Mouse (Mus musculus) heart, postnatal 0 days (tissue): ENCODE results near the gene Fxyd4. TPM values are rescaled to one million over a fixed set of nuclear protein-coding genes. Genes with fewer than 3 reads are reported as not detected.

Experiments
- ATAC-seq: fragments of 200-750 bp; cut with Nextera tagmentation; 2 replicates; pipeline ENCODE4 v1.8.0; 2017; ENCODE audit warnings: low read depth, moderate number of reproducible peaks, moderate library complexity; ENCODE audit not compliant: insufficient read depth
- DNase-seq: peaks from one replicate; pipeline ENCODE4 v3.0.0-alpha.2; 2016; ENCODE audit warnings: low spot score
- H3K27ac ChIP-seq: fragments of 300-500 bp; sonication (generic); 2 replicates; pipeline ENCODE4 v1.5.1; 2014; ENCODE audit warnings: low read depth, mild to moderate bottlenecking
- H3K27me3 ChIP-seq: fragments of 300-500 bp; sonication (generic); 2 replicates; pipeline ENCODE4 v1.6.1; 2014; ENCODE audit warnings: low read length, mixed read lengths; ENCODE audit not compliant: control insufficient read depth, insufficient read depth
- H3K36me3 ChIP-seq: fragments of 300-500 bp; sonication (generic); replicated peaks from 2 replicates; pipeline ENCODE4 v1.6.1; 2014; ENCODE audit warnings: low read length, mixed read lengths; ENCODE audit not compliant: control insufficient read depth, insufficient read depth
- H3K4me1 ChIP-seq: fragments of 300-500 bp; sonication (generic); 2 replicates; pipeline ENCODE4 v1.6.1; 2014; ENCODE audit warnings: antibody characterized with exemption; ENCODE audit not compliant: control insufficient read depth, insufficient read depth
- H3K4me2 ChIP-seq: fragments of 300-500 bp; sonication (generic); 2 replicates; pipeline ENCODE4 v1.6.1; 2014; ENCODE audit warnings: low read depth, mild to moderate bottlenecking, low read length, moderate library complexity
- H3K4me3 ChIP-seq: fragments of 300-500 bp; sonication (generic); 2 replicates; pipeline ENCODE4 v1.5.1; 2014; ENCODE audit warnings: low read depth, low read length
- H3K9ac ChIP-seq: fragments of 300-500 bp; sonication (generic); replicated peaks from 2 replicates; pipeline ENCODE4 v1.6.1; 2014; ENCODE audit warnings: low read depth, low read length, mixed read lengths
- H3K9me3 ChIP-seq: fragments of 300-500 bp; sonication (generic); replicated peaks from 2 replicates; pipeline ENCODE4 v1.6.1; 2016; ENCODE audit warnings: low read length; ENCODE audit not compliant: control insufficient read depth
- CTCF ChIP-seq: IDR thresholded peaks from 2 replicates; pipeline ENCODE4 v1.5.1; 2016; ENCODE audit warnings: antibody characterized with exemption, control low read depth, low read depth
- EP300 ChIP-seq: IDR thresholded peaks from 2 replicates; pipeline ENCODE4 v1.6.1; 2016; ENCODE audit warnings: antibody characterized with exemption, low read depth
- WGBS: fragments of 180-500 bp; shearing (Covaris S2); extraction: QIAGEN DNeasy Blood & Tissue Kit; methylation state at CpG from one replicate; pipeline ENCODE4 v1.1.7; 2014; 5-methylcytosine and 5-hydroxymethylcytosine counted together
- polyA plus RNA-seq: library from polyadenylated mRNA; unstranded; fragments of >200 nt; fragmentation: Nextera tagmentation; extraction: Ambion mirVana; gene quantifications from 2 replicates; pipeline ENCODE4 v1.2.1, GENCODE M21; 2015
- total RNA-seq: library from RNA; depleted of rRNA; stranded (reverse); fragments of >200 nt; gene quantifications from 2 replicates; pipeline ENCODE4 v1.2.3, GENCODE M21; 2014; ENCODE audit warnings: low replicate concordance

Fxyd4 gene
- total and polyA plus RNA-seq, 2 experiments from 2014 or later, result 0.55 TPM; not detected in 1

DNA sequence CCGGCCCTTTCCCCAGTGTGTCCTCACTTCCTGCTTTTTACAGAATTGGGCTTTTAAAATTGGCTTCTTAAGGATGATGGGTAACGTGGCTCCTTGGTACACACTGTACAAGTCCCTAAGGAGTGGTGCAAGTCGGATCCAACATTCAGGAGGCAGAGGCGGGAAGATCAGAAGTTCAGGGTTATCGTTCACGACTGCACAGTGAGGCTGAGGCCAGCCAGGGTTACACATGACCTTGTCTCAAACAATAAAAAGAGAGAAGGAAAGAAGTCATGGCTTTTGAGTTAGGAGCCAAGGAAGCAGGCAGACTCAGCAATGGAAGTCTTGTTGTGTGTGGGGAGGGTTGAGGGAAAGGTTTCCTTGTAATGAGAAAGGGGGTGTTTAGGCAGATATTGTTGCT, 18.7 kb upstream of the Fxyd4 start:
- H3K4me2 ChIP-seq, result no peak overlapping the region
- no peaks in the 10 kb centered on the region for H3K36me3 ChIP-seq
- H3K9ac ChIP-seq, result no peak overlapping the region
- H3K9me3 ChIP-seq, result no peaks in the 10 kb centered on the region
- no peak overlapping the region for H3K4me3 ChIP-seq
- ATAC-seq (no peak), DNase-seq (no peak)
- H3K27me3 ChIP-seq, result no peaks in the 10 kb centered on the region
- no peak for TF ChIP-seq EP300
- no peak for TF ChIP-seq CTCF
- H3K27ac ChIP-seq, result no peak overlapping the region
- 63% methylated on average over 6 of the region's 6 CpGs for WGBS
- no peaks in the 10 kb centered on the region for H3K4me1 ChIP-seq

DNA sequence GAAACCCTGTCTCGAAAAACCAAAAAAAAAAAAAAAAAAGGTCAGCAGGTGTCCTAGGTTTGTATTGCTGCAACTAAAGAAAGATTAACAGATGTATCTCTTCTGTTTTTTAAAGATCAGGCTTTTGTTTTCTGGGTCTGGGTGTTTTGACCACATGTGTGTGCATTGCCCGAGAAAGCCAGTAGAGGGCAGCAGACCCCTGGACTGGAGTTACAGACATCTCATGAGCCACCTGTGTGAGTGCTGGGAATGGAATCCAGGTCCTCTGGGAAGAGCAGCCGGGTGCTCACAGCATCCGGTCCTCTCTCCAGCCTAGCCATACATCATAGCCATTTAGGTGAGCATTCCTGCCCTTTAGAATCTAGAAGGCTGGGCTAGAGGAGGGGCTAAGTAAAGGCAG, 14.8 kb upstream of the Fxyd4 start:
- no peak for ATAC-seq
- WGBS, result 82% methylated on average over 4 of the region's 4 CpGs

DNA sequence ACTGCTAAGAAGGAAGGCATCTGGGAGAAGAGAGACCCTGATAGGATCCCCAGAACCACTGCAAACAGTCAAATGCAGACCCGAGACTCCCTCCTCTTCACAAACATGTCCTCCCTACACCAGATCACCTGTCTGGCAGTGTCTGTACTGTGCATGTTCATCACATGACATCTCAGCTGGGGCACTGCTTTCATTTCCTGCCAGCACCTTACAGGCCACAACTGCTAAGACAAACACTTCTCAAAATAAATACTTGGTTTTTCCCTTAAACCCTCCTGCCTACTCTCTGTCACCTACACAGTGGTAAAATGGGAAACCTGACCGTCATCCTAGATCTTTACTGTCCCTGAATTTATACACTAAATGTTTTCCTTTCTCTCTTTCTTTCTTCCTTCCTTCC, 6.4 kb upstream of the Fxyd4 start:
- no peak overlapping the region for H3K4me3 ChIP-seq
- TF ChIP-seq EP300 (no peak), CTCF (no peak)
- DNase-seq (no peak), ATAC-seq (no peak)
- no peak overlapping the region for H3K4me2 ChIP-seq
- WGBS, result 75% methylated on average over 2 of the region's 2 CpGs
- no peaks in the 10 kb centered on the region for H3K36me3 ChIP-seq
- no peak overlapping the region for H3K9ac ChIP-seq
- H3K4me1 ChIP-seq, result no peaks in the 10 kb centered on the region
- no peak overlapping the region for H3K27ac ChIP-seq
- no peaks in the 10 kb centered on the region for H3K9me3 ChIP-seq
- H3K27me3 ChIP-seq, result no peaks in the 10 kb centered on the region

More for the DNA sequence above, 14.8 kb upstream of the Fxyd4 start:
- Histone ChIP-seq H3K27ac (no peak overlapping the region), H3K4me2 (no peak overlapping the region), H3K9ac (no peak overlapping the region), H3K4me1 (no peaks in the 10 kb centered on the region), H3K36me3 (no peaks in the 10 kb centered on the region), H3K4me3 (no peak overlapping the region), H3K9me3 (no peaks in the 10 kb centered on the region), H3K27me3 (no peaks in the 10 kb centered on the region)
- TF ChIP-seq CTCF, result no peak
- TF ChIP-seq EP300, result no peak
- no peak for DNase-seq

DNA sequence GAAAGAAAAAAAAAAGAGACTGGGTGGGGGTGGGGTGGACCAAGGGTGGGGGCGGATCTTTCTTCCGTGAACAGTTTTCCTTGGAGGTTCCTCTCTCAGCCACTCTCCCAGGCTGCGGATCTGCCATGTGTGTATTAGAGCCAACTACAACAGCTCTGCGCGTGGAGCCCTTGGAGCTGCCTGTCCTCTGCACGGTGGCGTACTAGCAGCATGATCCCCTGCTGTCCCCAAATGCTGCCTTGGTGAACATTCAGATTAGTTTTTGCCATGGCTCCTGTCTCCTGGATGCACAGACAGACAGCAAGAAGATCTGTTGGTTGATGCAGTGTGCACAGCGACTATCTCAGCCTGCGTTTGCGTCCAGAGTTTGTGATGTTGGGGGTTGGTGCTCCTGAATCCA, 5.3 kb upstream of the Fxyd4 start:
- Histone ChIP-seq H3K4me1 (no peaks in the 10 kb centered on the region), H3K9me3 (no peaks in the 10 kb centered on the region), H3K9ac (no peak overlapping the region), H3K27ac (no peak overlapping the region), H3K4me2 (no peak overlapping the region), H3K27me3 (no peaks in the 10 kb centered on the region), H3K36me3 (no peaks in the 10 kb centered on the region), H3K4me3 (no peak overlapping the region)
- ATAC-seq (no peak), DNase-seq (no peak)
- TF ChIP-seq EP300 (no peak), CTCF (no peak)
- 67% methylated on average over 10 of the region's 10 CpGs for WGBS

DNA sequence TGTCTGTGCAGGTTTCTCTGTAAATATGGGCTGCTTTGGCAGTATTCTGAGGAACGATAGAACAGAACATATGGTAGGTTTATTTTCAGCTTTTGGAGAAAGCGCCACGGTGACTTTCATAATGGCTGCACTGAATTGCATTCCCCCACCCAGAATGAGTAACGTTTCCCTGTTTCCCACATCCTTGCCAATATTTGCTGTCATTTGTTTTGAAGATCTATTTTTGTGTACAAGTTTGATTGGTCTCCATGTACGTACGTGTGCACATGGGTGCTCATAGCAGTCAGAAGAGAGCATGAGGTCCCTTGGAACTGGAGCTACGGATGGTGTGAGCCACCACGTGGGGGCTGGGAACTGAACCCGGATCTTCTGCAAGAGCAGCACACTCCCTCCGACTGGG, 1.5 kb upstream of the Fxyd4 start:
- TF ChIP-seq CTCF (no peak), EP300 (no peak)
- DNase-seq, result no peak
- Histone ChIP-seq H3K27ac (no peak overlapping the region), H3K4me2 (no peak overlapping the region), H3K27me3 (no peaks in the 10 kb centered on the region), H3K9me3 (no peaks in the 10 kb centered on the region), H3K36me3 (no peaks in the 10 kb centered on the region), H3K4me1 (no peaks in the 10 kb centered on the region), H3K4me3 (no peak overlapping the region), H3K9ac (no peak overlapping the region)
- WGBS, result 78% methylated on average over 10 of the region's 10 CpGs
- ATAC-seq, result no peak

DNA sequence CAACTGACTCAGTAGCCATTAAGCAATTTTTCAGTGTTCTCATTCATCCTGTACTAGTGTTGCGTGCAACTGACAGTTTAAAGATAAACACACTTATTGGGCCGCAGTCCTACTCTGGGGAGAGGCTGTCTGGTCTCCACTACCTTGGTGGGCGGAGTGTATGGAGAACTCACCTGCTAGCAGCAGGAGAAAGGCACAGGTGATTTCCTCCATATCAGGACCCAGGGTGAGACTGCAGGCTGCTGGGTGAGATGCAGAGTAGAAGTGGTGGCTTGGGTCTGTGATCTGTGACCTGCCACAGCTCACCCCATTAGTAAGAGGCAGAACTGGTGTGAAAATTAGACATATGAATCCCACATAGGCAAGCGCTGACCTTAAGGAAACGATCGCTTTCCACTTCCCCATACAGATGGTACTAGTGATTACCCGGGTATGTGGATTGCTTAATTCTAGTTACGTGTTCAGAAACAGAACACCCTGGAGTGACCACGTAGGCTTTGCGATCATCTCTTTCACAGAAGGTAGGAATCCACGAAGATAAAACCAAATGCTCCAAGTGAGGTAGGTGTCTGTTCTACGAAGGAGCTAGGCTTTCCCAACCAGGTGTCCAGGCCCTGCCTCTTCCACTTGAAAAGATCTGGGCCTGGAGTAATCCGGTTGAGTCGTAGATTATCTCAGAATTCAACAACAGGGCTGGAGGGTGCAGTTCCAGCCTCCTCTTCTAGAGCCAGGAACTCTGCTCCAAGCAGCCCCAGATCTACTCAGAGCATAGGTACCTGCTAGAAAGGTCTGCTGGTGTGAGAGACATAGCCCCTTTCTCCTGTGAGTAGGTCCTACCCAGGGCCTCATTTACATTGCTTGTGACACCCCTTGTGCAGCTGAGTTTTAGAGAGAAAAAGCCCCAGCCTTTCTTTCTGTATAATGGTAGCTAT, 1.5 kb downstream of the Fxyd4 start:
- Histone ChIP-seq H3K9me3 (no peaks in the 10 kb centered on the region), H3K27ac (no peak overlapping the region), H3K9ac (no peak overlapping the region), H3K27me3 (no peaks in the 10 kb centered on the region), H3K36me3 (no peaks in the 10 kb centered on the region), H3K4me2 (no peak overlapping the region), H3K4me3 (no peak overlapping the region), H3K4me1 (peaks cover 9% of the 10 kb centered on the region; the same call in 1 of the 2 replicates)
- ATAC-seq (no peak), DNase-seq (no peak)
- TF ChIP-seq CTCF (no peak), EP300 (no peak)
- 82% methylated on average over 14 of the region's 14 CpGs for WGBS
